Mouse (Mus musculus) left cerebral cortex, postnatal 10 days (tissue): ENCODE results near the gene Smad5. TPM values are rescaled to one million over a fixed set of nuclear protein-coding genes. Genes with fewer than 3 reads are reported as not detected.

Source experiments
- DNase-seq, 2 experiments: peaks; one replicate each; pipeline ENCODE4 v3.0.0; 2021 to 2022; ENCODE audit warnings: low spot score in 2 of 2, mixed read lengths in 1 of 2; ENCODE audit errors: extremely low spot score in 1 of 2
- intact Hi-C: fragments of 180-260 bp; cut with DNase I; formaldehyde crosslinking; loops from one replicate; pipeline ENCODE4 v1.15.1; 2025
- total RNA-seq, 2 experiments: library from RNA; stranded (reverse); gene quantifications; 2 replicates each; pipeline ENCODE4 v1.2.3; 2021

The Smad5 gene
- 10 to 100 TPM; 22.3 to 23.0 TPM for total RNA-seq

DNA sequence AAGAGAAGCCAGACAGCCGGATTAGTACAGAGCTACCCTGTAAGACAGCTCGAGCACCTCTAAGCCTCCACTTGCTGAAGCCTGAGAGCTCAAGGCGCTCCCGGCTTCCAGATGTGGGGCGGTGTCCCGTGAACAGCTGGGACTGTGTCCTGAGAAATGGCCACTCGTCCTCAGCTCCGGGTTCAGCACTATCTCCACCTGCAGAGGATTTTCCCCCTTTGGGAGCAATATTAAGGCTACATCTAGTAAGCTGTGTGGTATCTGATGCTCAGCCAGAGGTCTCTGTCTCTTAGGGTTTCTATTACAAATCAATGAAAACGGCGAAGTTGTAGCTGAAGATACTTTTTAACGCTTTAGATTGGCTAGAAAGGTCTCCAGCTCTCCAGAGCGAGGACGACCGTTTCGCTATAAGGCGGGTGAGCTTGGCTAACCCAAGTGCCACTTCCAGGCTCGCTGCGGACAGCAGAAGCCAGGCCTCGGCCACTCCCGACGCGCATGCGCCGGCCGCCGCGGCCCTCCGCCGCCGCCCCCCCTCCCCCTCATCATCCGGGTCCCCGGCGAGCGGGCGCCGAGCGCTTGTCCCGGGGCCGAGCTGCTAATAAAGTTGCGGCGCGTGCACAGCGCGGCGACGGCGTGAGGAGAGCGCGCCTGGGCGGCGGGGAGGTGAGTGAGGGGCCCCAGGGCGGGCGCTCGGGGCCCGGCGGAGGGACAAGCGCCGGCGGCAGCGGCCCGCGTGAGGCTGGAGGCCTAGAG, at the start of gene Smad5:
Gene Smad5 (plus strand): TSS at position 542 of the 753 bp plus-strand sequence.
- intact Hi-C loops, result no loop called here
- DNase-seq, result peak; percentile 71 to 94

- DNase-seq, result no peak
- intact Hi-C loops, result no loop called here
These were observed 48.6 kb upstream of the Smad5 start for GRCm38 (mm10) chr13:56654176-56654575.

- peak; percentile 50 to 77 for DNase-seq
- intact Hi-C loops, result loop anchor here (5.0 kb wide), 1 partner anchor 101 kb away; no protein-coding TSS in a partner anchor
These were observed 44.8 kb upstream of the Smad5 start for GRCm38 (mm10) chr13:56657946-56658512.

DNA sequence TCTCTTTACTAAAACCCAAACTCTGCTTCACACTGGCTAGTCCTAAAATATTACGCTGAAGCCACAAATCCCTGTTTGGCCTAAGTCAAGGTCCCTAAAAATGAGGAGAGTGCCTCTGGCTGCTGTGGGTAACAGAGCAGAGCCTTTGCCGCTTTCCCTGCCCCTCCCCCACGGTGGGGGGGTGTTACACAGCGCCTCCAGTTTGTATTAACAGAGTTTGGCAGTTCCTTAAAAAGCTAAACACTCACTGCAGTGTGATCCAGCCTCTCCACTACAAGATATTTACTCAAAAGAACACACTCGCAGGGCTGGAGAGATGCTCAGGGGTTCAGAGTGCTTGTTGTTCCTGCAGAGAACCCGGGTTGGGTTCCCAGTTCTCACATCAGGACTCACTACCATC, 43.9 kb upstream of the Smad5 start:
- intact Hi-C loops, result loop anchor here (5.0 kb wide), 1 partner anchor 102 kb away; no protein-coding TSS in a partner anchor
- peak in 1 of 2 experiments; percentile 38 for DNase-seq

GRCm38 (mm10) chr13:56661914-56662621, 40.7 kb upstream of the Smad5 start:
- intact Hi-C loops, result no loop called here

DNA sequence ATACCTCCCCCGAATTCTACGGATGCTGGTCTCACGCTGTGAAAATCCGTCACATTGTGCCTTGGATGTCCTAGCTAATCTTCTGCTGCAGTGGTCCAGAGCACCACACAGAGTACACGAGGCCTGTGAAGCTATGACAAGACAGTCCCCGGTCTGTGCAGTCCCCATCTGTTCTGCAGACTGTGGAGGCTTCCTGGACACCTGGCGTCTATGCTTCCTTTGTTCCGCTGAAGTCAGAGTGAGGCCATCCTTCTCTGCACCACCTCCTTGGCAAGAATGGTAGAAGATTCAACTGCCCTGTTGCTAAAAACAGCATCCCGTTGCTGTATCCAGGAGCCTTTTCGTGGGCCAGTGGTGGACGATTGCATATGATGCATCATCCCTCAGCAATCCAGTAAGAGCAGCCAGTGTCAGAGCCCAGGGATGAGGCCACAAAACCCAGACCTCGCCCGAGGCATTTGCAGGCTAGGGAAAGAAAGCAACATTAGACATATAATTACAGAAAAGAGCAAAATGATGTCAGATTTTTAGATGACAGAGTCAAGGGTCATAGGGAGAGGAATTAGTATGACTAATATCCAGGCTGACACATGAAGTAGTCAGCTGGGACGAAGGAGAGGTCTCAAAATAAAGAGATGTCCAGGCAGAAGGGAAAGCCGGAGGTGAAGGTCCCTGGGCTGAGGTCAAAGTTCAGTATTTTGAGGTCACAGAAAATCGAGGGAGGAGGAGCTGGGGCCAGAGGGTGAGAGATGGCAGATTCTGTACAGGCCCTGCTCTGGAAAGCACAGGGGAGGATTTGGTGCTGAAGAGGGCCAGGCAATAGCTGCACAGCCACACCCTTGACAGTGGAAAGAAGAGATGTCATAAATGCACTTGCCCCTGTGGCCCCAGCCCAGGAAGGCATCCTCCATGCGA, 38.3 kb upstream of the Smad5 start:
- DNase-seq, result no peak
- intact Hi-C loops, result no loop called here

More at GRCm38 (mm10) chr13:56661914-56662621, 40.7 kb upstream of the Smad5 start:
- DNase-seq, result peak in 1 of 2 experiments; percentile 39

GRCm38 (mm10) chr13:56671206-56671605, 31.6 kb upstream of the Smad5 start:
- intact Hi-C loops, result no loop called here
- DNase-seq, result peak in 1 of 2 experiments; percentile 74

- intact Hi-C loops, result loop anchor here (5.0 kb wide), 1 partner anchor 1210 kb away; no protein-coding TSS in a partner anchor
- no peak for DNase-seq
These were observed 25.1 kb upstream of the Smad5 start for GRCm38 (mm10) chr13:56677731-56678130.

- intact Hi-C loops, result loop anchor here (5.0 kb wide), 1 partner anchor 1209 kb away; no protein-coding TSS in a partner anchor
- peak in 1 of 2 experiments; percentile 70 for DNase-seq
These were observed 24.5 kb upstream of the Smad5 start for GRCm38 (mm10) chr13:56678188-56678787.

GRCm38 (mm10) chr13:56678826-56679504, 23.8 kb upstream of the Smad5 start:
- DNase-seq, result peak in 1 of 2 experiments; percentile 69
- intact Hi-C loops, result loop anchor here (5.0 kb wide), 1 partner anchor 1208 kb away; no protein-coding TSS in a partner anchor

- intact Hi-C loops, result no loop called here
These were observed 20.9 kb upstream of the Smad5 start for GRCm38 (mm10) chr13:56681924-56682323.

DNA sequence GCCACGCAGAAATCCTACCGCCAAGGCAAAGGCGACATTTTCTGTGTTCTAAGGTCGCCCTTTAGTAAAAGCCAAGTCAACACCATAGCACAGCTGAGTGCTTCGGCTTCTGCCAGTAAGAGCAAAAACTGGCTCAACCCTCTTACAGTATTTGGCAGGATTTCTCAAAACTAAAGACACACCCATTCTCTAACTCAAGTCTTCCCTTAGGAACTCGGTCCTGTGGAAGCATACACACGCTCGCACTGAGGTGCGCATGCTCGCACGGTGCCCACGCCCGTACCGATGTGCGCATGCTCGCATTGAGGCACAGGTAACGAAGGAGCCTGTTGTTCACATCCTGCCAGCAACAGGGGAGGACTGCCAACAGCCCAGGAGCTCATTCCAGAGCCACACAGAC, 20.5 kb upstream of the Smad5 start:
- intact Hi-C loops, result no loop called here
- DNase-seq, result peak in 1 of 2 experiments; percentile 52

More at GRCm38 (mm10) chr13:56681924-56682323, 20.9 kb upstream of the Smad5 start:
- no peak for DNase-seq

DNA sequence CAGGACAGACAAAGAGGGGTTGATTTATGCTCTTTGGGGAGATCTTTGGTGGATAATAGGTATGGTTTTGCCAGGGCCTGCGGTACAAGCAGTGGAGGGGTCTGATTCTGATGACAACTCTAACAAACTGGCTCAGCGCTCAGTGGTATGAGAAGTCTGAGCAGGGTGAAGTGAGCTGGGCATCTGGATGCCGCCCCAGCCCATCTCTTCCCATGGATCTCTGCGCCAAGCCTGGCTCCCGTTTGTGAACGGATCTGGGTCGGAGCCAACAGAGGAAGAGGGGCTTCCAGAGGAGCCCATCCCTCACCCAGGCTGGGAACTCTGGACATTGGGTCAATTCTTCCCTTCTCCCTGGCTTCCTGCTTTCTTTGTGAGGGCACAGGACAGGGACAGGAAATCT, 19.5 kb upstream of the Smad5 start:
- no peak for DNase-seq
- intact Hi-C loops, result no loop called here

GRCm38 (mm10) chr13:56692011-56692410, 10.8 kb upstream of the Smad5 start:
- intact Hi-C loops, result no loop called here
- DNase-seq, result no peak

DNA sequence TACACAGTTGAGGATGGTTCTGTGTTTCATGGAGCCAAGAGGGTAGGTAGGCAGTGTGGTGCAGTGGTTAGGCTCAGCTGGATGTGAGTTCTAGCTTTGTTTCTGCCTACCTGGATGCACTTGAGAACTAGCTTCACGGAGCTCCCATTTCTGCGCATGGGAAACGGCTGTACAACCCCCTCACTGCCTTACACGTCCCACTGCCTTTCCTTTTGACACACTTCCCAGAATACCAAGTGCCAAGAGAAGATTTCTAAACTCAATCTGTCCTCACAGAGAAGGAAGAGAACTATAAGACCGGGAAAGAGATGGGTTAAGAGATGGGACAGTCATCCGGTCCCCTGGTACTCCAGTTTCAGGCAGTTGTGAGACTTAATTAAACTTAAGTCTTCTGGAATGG, 10.2 kb upstream of the Smad5 start:
- no peak for DNase-seq
- intact Hi-C loops, result no loop called here

DNA sequence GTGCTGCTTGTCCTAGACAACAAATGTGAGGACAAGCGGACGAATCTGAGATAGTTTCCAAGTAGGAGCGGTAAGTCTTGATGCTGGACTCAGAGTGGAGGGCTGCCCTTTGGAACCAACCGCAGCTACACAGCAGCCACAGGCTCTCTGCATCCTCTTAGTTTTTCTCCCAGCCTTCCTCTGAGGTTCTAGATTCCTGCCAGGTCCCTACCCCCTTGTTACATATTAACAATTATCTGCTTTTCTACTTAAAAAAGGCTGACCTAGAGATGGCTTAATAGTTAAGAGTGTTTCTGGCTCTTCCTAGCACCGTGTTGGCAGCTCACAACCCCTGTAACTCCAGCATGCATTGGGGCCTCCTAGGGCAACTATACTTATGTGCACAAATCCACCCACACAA, 7.1 kb upstream of the Smad5 start:
- intact Hi-C loops, result no loop called here

DNA sequence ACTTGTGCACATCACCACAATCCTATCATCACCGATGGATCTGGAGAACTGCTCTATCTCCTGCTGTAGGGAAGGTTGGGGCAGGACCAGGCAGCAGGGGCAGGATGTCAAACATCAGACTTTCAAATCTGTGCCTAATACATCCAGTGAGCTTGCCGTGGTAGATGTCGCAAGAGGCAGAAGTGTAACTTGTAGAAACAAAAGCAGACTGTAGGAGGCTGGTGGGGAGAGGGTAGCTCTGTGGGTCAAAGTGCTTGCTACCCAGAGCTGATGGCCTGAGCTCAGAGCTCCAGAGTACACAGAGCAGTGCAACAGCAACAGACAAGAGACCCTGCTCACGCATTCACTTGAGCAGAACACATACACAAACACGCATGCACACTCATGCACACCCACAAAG, 6.1 kb upstream of the Smad5 start:
- intact Hi-C loops, result no loop called here
- DNase-seq, result no peak

More for the DNA sequence above, 7.1 kb upstream of the Smad5 start:
- DNase-seq, result no peak
